Mouse (Mus musculus): ENCODE results near the gene Tspan15. TPM values are rescaled to one million over a fixed set of nuclear protein-coding genes. Genes with fewer than 3 reads are reported as not detected.

Gene Tspan15
- total RNA-seq (2021): 10 to 100 TPM; 16.0 to 18.5 TPM
- long read RNA-seq, transcript Tspan15-201 (8 exons, 3,638 nt): major isoform, 35 of 40 reads
- long read RNA-seq, partial matches to known transcripts: 1 of 40 reads
- long read RNA-seq, other reads (novel, unspliced or antisense): 4 of 40 reads

GRCm38 (mm10) chr10:62230708-62231394, at the start of gene Tspan15:
Gene Tspan15, minus strand, starts transcription at chr10:62231251.
- DNase-seq (ENCODE audit: low spot score in 2 of 2): peak; percentile 86 to 91

- DNase-seq (ENCODE audit: low spot score in 2 of 2): no peak
Measured at GRCm38 (mm10) chr10:62279671-62280070, 48.6 kb upstream of the Tspan15 start.

- no peak for DNase-seq (ENCODE audit: low spot score in 2 of 2)
Measured at GRCm38 (mm10) chr10:62279066-62279465, 48.0 kb upstream of the Tspan15 start.

GRCm38 (mm10) chr10:62277499-62278293, 46.6 kb upstream of the Tspan15 start:
- no peak for DNase-seq (ENCODE audit: low spot score in 2 of 2)

GRCm38 (mm10) chr10:62275235-62275634, 44.2 kb upstream of the Tspan15 start:
- DNase-seq (ENCODE audit: low spot score in 2 of 2): peak; percentile 50 to 90

- no peak for DNase-seq (ENCODE audit: low spot score in 2 of 2)
Measured at GRCm38 (mm10) chr10:62269278-62269677, 38.2 kb upstream of the Tspan15 start.

- DNase-seq (ENCODE audit: low spot score in 2 of 2): no peak
Measured at GRCm38 (mm10) chr10:62264299-62264698, 33.2 kb upstream of the Tspan15 start.

GRCm38 (mm10) chr10:62261115-62261886, 30.2 kb upstream of the Tspan15 start:
- DNase-seq (ENCODE audit: low spot score in 2 of 2): peak; percentile 48 to 74

GRCm38 (mm10) chr10:62258298-62258697, 27.2 kb upstream of the Tspan15 start:
- DNase-seq (ENCODE audit: low spot score in 2 of 2): no peak

- DNase-seq (ENCODE audit: low spot score in 2 of 2): no peak
Measured at GRCm38 (mm10) chr10:62252496-62253235, 21.6 kb upstream of the Tspan15 start.

- DNase-seq (ENCODE audit: low spot score in 2 of 2): no peak
Measured at GRCm38 (mm10) chr10:62252000-62252488, 21.0 kb upstream of the Tspan15 start, which contains the start of gene Tacr2. Gene Tacr2, plus strand, starts transcription at chr10:62252438.

- DNase-seq (ENCODE audit: low spot score in 2 of 2): no peak
Measured at GRCm38 (mm10) chr10:62247815-62248214, 16.8 kb upstream of the Tspan15 start.

- no peak for DNase-seq (ENCODE audit: low spot score in 2 of 2)
Measured at GRCm38 (mm10) chr10:62247156-62247555, 16.1 kb upstream of the Tspan15 start.

- no peak for DNase-seq (ENCODE audit: low spot score in 2 of 2)
Measured at GRCm38 (mm10) chr10:62244067-62244466, 13.0 kb upstream of the Tspan15 start.

- peak in 1 of 2 experiments; percentile 78 for DNase-seq (ENCODE audit: low spot score in 2 of 2)
Measured at GRCm38 (mm10) chr10:62242896-62243295, 11.8 kb upstream of the Tspan15 start.

GRCm38 (mm10) chr10:62242358-62242757, 11.3 kb upstream of the Tspan15 start:
- no peak for DNase-seq (ENCODE audit: low spot score in 2 of 2)

- DNase-seq (ENCODE audit: low spot score in 2 of 2): no peak
Measured at GRCm38 (mm10) chr10:62239270-62239669, 8.2 kb upstream of the Tspan15 start.

- DNase-seq (ENCODE audit: low spot score in 2 of 2): no peak
Measured at GRCm38 (mm10) chr10:62238688-62239087, 7.6 kb upstream of the Tspan15 start.

- DNase-seq (ENCODE audit: low spot score in 2 of 2): no peak
Measured at GRCm38 (mm10) chr10:62237205-62237604, 6.2 kb upstream of the Tspan15 start.

GRCm38 (mm10) chr10:62236165-62236564, 5.1 kb upstream of the Tspan15 start:
- peak; percentile 19 to 58 for DNase-seq (ENCODE audit: low spot score in 2 of 2)

All from layer of hippocampus, adult 18-20 months (tissue).